Mouse (Mus musculus): ENCODE data around the gene Prkce. TPM values are rescaled to one million over a fixed set of nuclear protein-coding genes. Genes with fewer than 3 reads are reported as not detected.

Gene Prkce
- total and polyA plus RNA-seq, 2 experiments from 2014 or later = 8.1 to 12.6 TPM

- Histone ChIP-seq H3K9me3 (replicated peaks; ENCODE audit: control insufficient read depth, low read length) (no peaks in the 10 kb centered on the region), H3K4me1 (ENCODE audit: control insufficient read depth, insufficient read depth) (peaks cover 23% of the 10 kb centered on the region), H3K27me3 (ENCODE audit: control insufficient read depth, insufficient read depth, low read length) (no peaks in the 10 kb centered on the region), H3K4me3 (ENCODE audit: low read depth, low read length) (peak overlapping the region; percentile 41), H3K36me3 (replicated peaks; ENCODE audit: control insufficient read depth, insufficient read depth, low read length) (no peaks in the 10 kb centered on the region), H3K4me2 (ENCODE audit: low read depth, low read length) (peak overlapping the region; percentile 65), H3K9ac (replicated peaks; ENCODE audit: low read depth, low read length) (peak overlapping the region; percentile 45), H3K27ac (ENCODE audit: low read depth) (peak overlapping the region; percentile 77)
- TF ChIP-seq EP300 (IDR thresholded peaks at IDR 0.05; ENCODE audit: low read depth) = no peak
- TF ChIP-seq CTCF (IDR thresholded peaks at IDR 0.05; ENCODE audit: low read depth) = peak; percentile 99
- DNase-seq (ENCODE audit: low spot score) (peak; percentile 91), ATAC-seq (ENCODE audit: insufficient read depth, low read depth) (peak; percentile 63)
- WGBS = 8% methylated on average over 22 of the region's 22 CpGs
Observed at GRCm38 (mm10) chr17:86535827-86536656, 368.5 kb downstream of the Prkce start.

DNA sequence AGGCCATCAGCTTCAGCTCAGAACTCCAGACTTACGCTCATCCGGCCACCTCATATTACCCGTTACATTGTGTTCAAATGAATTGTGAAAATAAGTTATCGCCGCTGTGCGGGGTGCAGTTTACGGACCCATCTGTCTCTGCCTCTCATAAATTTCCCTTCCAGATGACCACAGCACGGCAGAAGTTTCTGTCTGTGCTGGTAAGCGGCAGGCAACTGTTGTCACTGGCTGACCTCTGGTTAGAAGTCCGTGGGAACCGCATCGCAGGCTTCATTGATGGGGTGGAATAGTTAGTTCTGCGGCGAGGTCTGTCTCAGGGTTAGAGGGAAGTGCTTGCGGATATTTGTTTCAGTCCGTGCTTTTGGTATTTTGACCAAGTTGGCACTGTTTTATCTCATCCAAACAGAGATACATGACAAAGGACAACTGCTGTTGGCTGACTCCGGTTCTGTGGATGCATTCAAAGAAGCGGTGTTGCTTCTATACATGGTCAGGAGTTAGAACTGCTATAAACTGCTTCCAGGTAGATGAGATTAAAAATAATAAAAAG is 372.4 kb downstream of the Prkce start:
- Histone ChIP-seq H3K9me3 (replicated peaks; ENCODE audit: control insufficient read depth, low read length) (no peaks in the 10 kb centered on the region), H3K27ac (ENCODE audit: low read depth) (no peak overlapping the region), H3K36me3 (replicated peaks; ENCODE audit: control insufficient read depth, insufficient read depth, low read length) (no peaks in the 10 kb centered on the region), H3K4me1 (ENCODE audit: control insufficient read depth, insufficient read depth) (peaks cover 8% of the 10 kb centered on the region; the same call in 1 of the 2 replicates), H3K4me3 (ENCODE audit: low read depth, low read length) (no peak overlapping the region), H3K4me2 (ENCODE audit: low read depth, low read length) (no peak overlapping the region), H3K27me3 (ENCODE audit: control insufficient read depth, insufficient read depth, low read length) (no peaks in the 10 kb centered on the region), H3K9ac (replicated peaks; ENCODE audit: low read depth, low read length) (no peak overlapping the region)
- WGBS = 70% methylated on average over 18 of the region's 18 CpGs
- no peak for DNase-seq (ENCODE audit: low spot score)
- no peak for ATAC-seq (ENCODE audit: insufficient read depth, low read depth)
- TF ChIP-seq CTCF (IDR thresholded peaks at IDR 0.05; ENCODE audit: low read depth) (no peak), EP300 (IDR thresholded peaks at IDR 0.05; ENCODE audit: low read depth) (no peak)

GRCm38 (mm10) chr17:86546529-86546928 is 378.9 kb downstream of the Prkce start:
- Histone ChIP-seq H3K27me3 (ENCODE audit: control insufficient read depth, insufficient read depth, low read length) (no peaks in the 10 kb centered on the region), H3K27ac (ENCODE audit: low read depth) (no peak overlapping the region), H3K9ac (replicated peaks; ENCODE audit: low read depth, low read length) (no peak overlapping the region), H3K36me3 (replicated peaks; ENCODE audit: control insufficient read depth, insufficient read depth, low read length) (no peaks in the 10 kb centered on the region), H3K4me1 (ENCODE audit: control insufficient read depth, insufficient read depth) (peaks cover 4% of the 10 kb centered on the region; the same call in 1 of the 2 replicates), H3K4me2 (ENCODE audit: low read depth, low read length) (no peak overlapping the region), H3K9me3 (replicated peaks; ENCODE audit: control insufficient read depth, low read length) (no peaks in the 10 kb centered on the region), H3K4me3 (ENCODE audit: low read depth, low read length) (no peak overlapping the region)
- no peak for TF ChIP-seq CTCF (IDR thresholded peaks at IDR 0.05; ENCODE audit: low read depth)
- no peak for TF ChIP-seq EP300 (IDR thresholded peaks at IDR 0.05; ENCODE audit: low read depth)
- DNase-seq (ENCODE audit: low spot score) (no peak), ATAC-seq (ENCODE audit: insufficient read depth, low read depth) (0 out of 2 replicates have a peak, but pooled peaks have one; percentile 49)
- 44% methylated on average over 7 of the region's 7 CpGs for WGBS

DNA sequence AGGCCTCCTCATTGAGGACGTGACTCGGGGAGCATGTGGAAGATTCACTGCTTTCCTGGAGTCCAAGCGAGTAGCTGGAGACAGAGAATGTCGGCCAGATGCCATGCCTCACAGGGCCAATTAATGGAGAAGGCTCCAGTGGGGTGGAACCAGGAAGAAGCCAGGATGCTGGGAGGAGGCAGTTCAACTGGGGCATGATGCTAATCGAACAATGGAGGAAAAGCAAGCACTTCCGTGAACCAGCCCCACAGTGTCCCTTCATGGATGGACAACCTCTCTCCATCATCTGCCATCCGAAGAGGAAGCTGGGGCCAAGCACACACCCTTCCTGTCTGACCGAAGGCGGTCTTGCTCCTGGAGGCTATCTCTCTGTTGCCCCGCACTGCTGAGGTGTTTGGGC is 381.5 kb downstream of the Prkce start:
- H3K9ac ChIP-seq (replicated peaks; ENCODE audit: low read depth, low read length) = no peak overlapping the region
- TF ChIP-seq CTCF (IDR thresholded peaks at IDR 0.05; ENCODE audit: low read depth) (no peak), EP300 (IDR thresholded peaks at IDR 0.05; ENCODE audit: low read depth) (no peak)

DNA sequence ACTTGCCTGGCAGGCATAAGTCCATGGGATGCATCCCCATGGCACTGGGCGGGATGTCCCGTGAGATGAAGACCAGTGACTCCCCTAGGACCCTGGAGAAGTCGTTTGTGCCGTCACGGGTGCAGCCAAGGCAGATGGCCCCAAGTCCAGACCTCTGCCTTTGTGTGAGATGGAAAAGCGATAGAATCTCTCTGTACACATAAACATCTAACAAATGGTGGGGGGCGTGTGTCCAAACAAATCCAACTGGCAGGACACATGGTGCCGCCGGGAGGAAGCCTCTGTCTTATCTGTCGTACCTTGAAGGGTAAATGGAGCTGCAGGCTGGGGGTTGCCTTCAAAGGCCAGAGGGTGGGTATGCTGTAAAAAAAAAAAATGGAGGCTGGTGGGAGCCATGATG is 384.0 kb downstream of the Prkce start:
- Histone ChIP-seq H3K9me3 (replicated peaks; ENCODE audit: control insufficient read depth, low read length) (no peaks in the 10 kb centered on the region), H3K4me1 (ENCODE audit: control insufficient read depth, insufficient read depth) (no peaks in the 10 kb centered on the region), H3K36me3 (replicated peaks; ENCODE audit: control insufficient read depth, insufficient read depth, low read length) (no peaks in the 10 kb centered on the region), H3K9ac (replicated peaks; ENCODE audit: low read depth, low read length) (no peak overlapping the region), H3K27ac (ENCODE audit: low read depth) (no peak overlapping the region), H3K4me3 (ENCODE audit: low read depth, low read length) (no peak overlapping the region), H3K27me3 (ENCODE audit: control insufficient read depth, insufficient read depth, low read length) (no peaks in the 10 kb centered on the region), H3K4me2 (ENCODE audit: low read depth, low read length) (no peak overlapping the region)
- no peak for TF ChIP-seq EP300 (IDR thresholded peaks at IDR 0.05; ENCODE audit: low read depth)
- 73% methylated on average over 10 of the region's 10 CpGs for WGBS
- DNase-seq (ENCODE audit: low spot score) (no peak), ATAC-seq (ENCODE audit: insufficient read depth, low read depth) (no peak)

More for the DNA sequence above, 381.5 kb downstream of the Prkce start:
- H3K27me3 ChIP-seq (ENCODE audit: control insufficient read depth, insufficient read depth, low read length) = no peaks in the 10 kb centered on the region
- H3K4me1 ChIP-seq (ENCODE audit: control insufficient read depth, insufficient read depth) = peaks cover 4% of the 10 kb centered on the region; the same call in 1 of the 2 replicates
- no peak overlapping the region for H3K4me2 ChIP-seq (ENCODE audit: low read depth, low read length)
- no peak overlapping the region for H3K4me3 ChIP-seq (ENCODE audit: low read depth, low read length)
- no peaks in the 10 kb centered on the region for H3K36me3 ChIP-seq (replicated peaks; ENCODE audit: control insufficient read depth, insufficient read depth, low read length)
- WGBS = 79% methylated on average over 10 of the region's 10 CpGs
- no peaks in the 10 kb centered on the region for H3K9me3 ChIP-seq (replicated peaks; ENCODE audit: control insufficient read depth, low read length)
- H3K27ac ChIP-seq (ENCODE audit: low read depth) = no peak overlapping the region
- DNase-seq (ENCODE audit: low spot score) (no peak), ATAC-seq (ENCODE audit: insufficient read depth, low read depth) (no peak)
